8 mouse cellular contexts compared by ENCODE assay signal in the genomic region with DNA sequence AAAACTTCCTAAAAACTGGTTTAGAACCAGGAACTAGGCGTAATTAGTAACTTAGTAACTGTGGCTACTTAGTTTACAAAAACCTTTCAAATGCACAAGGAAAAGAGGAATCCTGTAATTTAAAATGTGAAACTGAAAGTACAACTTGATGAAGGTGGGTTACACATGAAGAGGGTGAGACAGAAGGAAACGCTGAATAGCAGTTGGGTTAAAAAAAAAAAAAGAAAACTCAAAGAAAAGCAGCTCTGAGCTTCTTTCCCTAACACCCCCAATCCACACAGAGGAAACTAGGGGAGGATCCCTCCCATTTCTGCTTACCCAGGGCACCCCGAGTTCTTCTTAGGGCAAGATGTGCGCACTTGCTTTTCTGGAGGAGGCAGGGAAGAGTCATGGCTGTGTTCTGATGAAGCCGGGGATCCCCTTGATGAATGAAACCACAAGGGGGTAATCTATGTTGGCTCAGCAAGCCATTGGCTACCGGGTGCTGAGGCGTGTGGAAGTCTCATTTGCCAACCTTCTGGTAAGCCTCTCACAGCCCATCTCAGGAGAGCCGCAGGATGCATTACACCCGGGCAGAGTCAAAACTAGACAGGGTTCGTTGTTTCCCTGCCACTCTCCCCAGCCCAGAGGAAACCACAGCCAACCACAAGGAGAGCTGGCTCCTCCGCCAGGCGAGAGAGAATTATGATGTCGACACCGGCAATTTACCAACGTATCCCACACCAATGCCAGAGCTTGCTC.
A peak's percentile ranks its signal among the peaks of the same experiment; 100 is the strongest.
DNase-seq lines count a peak whose midpoint lies in the region.

No protein-coding gene starts in this region.

- intact Hi-C loops in heart, postnatal 36 days (cut with DNase I) = loop anchor here (5.0 kb wide), 1 partner anchor 49 kb away; no protein-coding TSS in a partner anchor

- DNase-seq in heart, adult 11 months = peak; percentile 96
- no peak for DNase-seq in heart, postnatal 36 days
- DNase-seq in ZHBTc4 (ENCODE audit: low read depth, low spot score) (peak; percentile 38), liver (peak; percentile 67)
- DNase-seq in spleen, postnatal 10 days (ENCODE audit: low spot score in 2 of 2) = peak; percentile 60 to 63
- no peak for DNase-seq in urinary bladder, postnatal 36 days (ENCODE audit: low spot score in 2 of 2)
- DNase-seq in layer of hippocampus, adult 9-11 months = no peak
- no peak for DNase-seq in embryo, embryonic 9.5 days (ENCODE audit: extremely low spot score)

Comparison
In these comparisons a context has a peak if more than half of its experiments do, and no peak if none do; other contexts are left out.
1. DNase-seq: peak in heart, adult 11 months (single experiment), ZHBTc4 (single experiment), liver (single experiment) and spleen, postnatal 10 days (2 of 2); none in heart, postnatal 36 days (0 of 2), urinary bladder, postnatal 36 days (0 of 2), layer of hippocampus, adult 9-11 months (single experiment) and embryo, embryonic 9.5 days (single experiment).